Mouse (Mus musculus) MEL (cell line): ENCODE data around the gene G6pc. TPM values are rescaled to one million over a fixed set of nuclear protein-coding genes. Genes with fewer than 3 reads are reported as not detected.

Experiments
- DNase-seq: peaks from one replicate; pipeline ENCODE4 v3.0.0; 2011; ENCODE audit warnings: low read depth, low spot score
- H3K27ac ChIP-seq: 2 replicates; pipeline ENCODE4 v1.5.1; 2012; ENCODE audit warnings: low read depth, mild to moderate bottlenecking, control low read depth, low read length, moderate library complexity; ENCODE audit not compliant: control insufficient read depth
- H3K27me3 ChIP-seq, 2 experiments: fragments of 150-350 bp in 1 of 2; sonication (generic) in 1 of 2; 2 replicates each; pipeline ENCODE4 v1.6.1; 2012; ENCODE audit warnings: low read length in 2 of 2, mild to moderate bottlenecking in 2 of 2, improper control_type of control experiment in 1 of 2, moderate library complexity in 1 of 2; ENCODE audit not compliant: insufficient read depth in 2 of 2, control insufficient read depth in 1 of 2
- H3K36me3 ChIP-seq, 2 experiments: 2 replicates each; pipeline ENCODE4 v1.6.1; 2012 to 2014; ENCODE audit warnings: low read length in 2 of 2, improper control_type of control experiment in 1 of 2, inconsistent platforms in 1 of 2, mild to moderate bottlenecking in 1 of 2; ENCODE audit not compliant: insufficient read depth in 2 of 2, control insufficient read depth in 1 of 2
- H3K4me1 ChIP-seq, 2 experiments: fragments of 150-350 bp in 1 of 2; sonication (generic) in 1 of 2; 2 replicates each; pipeline ENCODE4 v1.6.1; 2012; ENCODE audit warnings: low read length in 2 of 2, improper control_type of control experiment in 1 of 2, mild to moderate bottlenecking in 1 of 2; ENCODE audit not compliant: insufficient read depth in 2 of 2, control insufficient read depth in 1 of 2
- H3K4me3 ChIP-seq, 2 experiments: fragments of 150-350 bp in 1 of 2; sonication (generic) in 1 of 2; 2 replicates each; pipeline ENCODE4 v1.5.1; 2012; ENCODE audit warnings: low read depth in 2 of 2, low read length in 2 of 2, mild to moderate bottlenecking in 2 of 2, moderate library complexity in 2 of 2, control low read depth in 1 of 2, improper control_type of control experiment in 1 of 2; ENCODE audit not compliant: control insufficient read depth in 1 of 2, insufficient read depth in 1 of 2
- H3K79me2 ChIP-seq: 2 replicates; pipeline ENCODE4 v1.6.1; 2012; ENCODE audit warnings: mild to moderate bottlenecking, low read length, moderate library complexity; ENCODE audit not compliant: control insufficient read depth, poor library complexity, insufficient read depth
- H3K9ac ChIP-seq: 2 replicates; pipeline ENCODE4 v1.6.1; 2012; ENCODE audit warnings: low read depth, mild to moderate bottlenecking, control low read depth, low read length, moderate library complexity; ENCODE audit not compliant: control insufficient read depth, poor library complexity, severe bottlenecking
- H3K9me3 ChIP-seq: fragments of 150-350 bp; sonication (generic); replicated peaks from 2 replicates; pipeline ENCODE4 v1.6.1; 2012; ENCODE audit warnings: mild to moderate bottlenecking, low read length, improper control_type of control experiment, moderate library complexity; ENCODE audit not compliant: insufficient read depth
- ELF1 ChIP-seq: IDR thresholded peaks from 2 replicates; pipeline ENCODE4 v1.6.1; 2014; ENCODE audit warnings: low read depth, mild to moderate bottlenecking, inconsistent platforms, low read length, improper control_type of control experiment, moderate library complexity
- EP300 ChIP-seq, 2 experiments: IDR thresholded peaks; 2 replicates each; pipeline ENCODE4 v1.6.1; 2011; ENCODE audit warnings: improper control_type of control experiment in 2 of 2, low read length in 2 of 2, low read depth in 1 of 2, mild to moderate bottlenecking in 1 of 2
- ETS1 ChIP-seq: IDR thresholded peaks from 2 replicates; pipeline ENCODE4 v1.6.1; 2012; ENCODE audit warnings: low read depth, mild to moderate bottlenecking, inconsistent platforms, low read length, improper control_type of control experiment, moderate library complexity
- GABPA ChIP-seq: IDR thresholded peaks from 2 replicates; pipeline ENCODE4 v1.6.1; 2012; ENCODE audit warnings: low read depth, mild to moderate bottlenecking, inconsistent platforms, low read length, improper control_type of control experiment, moderate library complexity
- GATA1 ChIP-seq: IDR thresholded peaks from 2 replicates; pipeline ENCODE4 v1.6.1; 2011; ENCODE audit warnings: low read depth, low read length, improper control_type of control experiment
- JUND ChIP-seq: IDR thresholded peaks from 2 replicates; pipeline ENCODE4 v1.6.1; 2011; ENCODE audit warnings: low read depth, mild to moderate bottlenecking, improper control_type of control experiment, low read length
- KAT2A ChIP-seq: conservative IDR thresholded peaks from 2 replicates; pipeline ENCODE4 v1.6.1; 2012; ENCODE audit warnings: low read depth, low read length, improper control_type of control experiment, inconsistent platforms
- MAFK ChIP-seq: IDR thresholded peaks from 2 replicates; pipeline ENCODE4 v1.6.1; 2011; ENCODE audit warnings: low read depth, mild to moderate bottlenecking, low read length, improper control_type of control experiment, borderline replicate concordance
- MAX ChIP-seq: IDR thresholded peaks from 2 replicates; pipeline ENCODE4 v1.6.1; 2011; ENCODE audit warnings: low read length, improper control_type of control experiment
- MAZ ChIP-seq: IDR thresholded peaks from 2 replicates; pipeline ENCODE4 v1.6.1; 2012; ENCODE audit warnings: low read depth, mild to moderate bottlenecking, inconsistent platforms, low read length, improper control_type of control experiment
- MYB ChIP-seq: IDR thresholded peaks from 2 replicates; pipeline ENCODE4 v1.6.1; 2011; ENCODE audit warnings: mild to moderate bottlenecking, low read depth, low read length, improper control_type of control experiment
- MYC ChIP-seq: IDR thresholded peaks from 2 replicates; pipeline ENCODE4 v1.6.1; 2011; ENCODE audit warnings: low read depth, mild to moderate bottlenecking, low read length, improper control_type of control experiment, moderate library complexity
- NELFE ChIP-seq: IDR thresholded peaks from 2 replicates; pipeline ENCODE4 v1.6.1; 2011; ENCODE audit warnings: low read depth, low read length, improper control_type of control experiment
- POLR2AphosphoS2 ChIP-seq: IDR thresholded peaks from 2 replicates; pipeline ENCODE4 v1.6.1; 2011; ENCODE audit warnings: low read length, improper control_type of control experiment
- POLR2AphosphoS5 ChIP-seq: IDR thresholded peaks from 2 replicates; pipeline ENCODE4 v1.6.1; 2012; ENCODE audit warnings: low read depth, borderline replicate concordance, mild to moderate bottlenecking, inconsistent platforms, low read length, moderate library complexity, mixed read lengths
- RAD21 ChIP-seq: IDR thresholded peaks from 2 replicates; pipeline ENCODE4 v1.6.1; 2011; ENCODE audit warnings: mild to moderate bottlenecking, low read depth, low read length, improper control_type of control experiment
- RCOR1 ChIP-seq: IDR thresholded peaks from 2 replicates; pipeline ENCODE4 v1.6.1; 2012; ENCODE audit warnings: low read depth, mild to moderate bottlenecking, inconsistent platforms, low read length, improper control_type of control experiment
- SIN3A ChIP-seq: IDR thresholded peaks from 2 replicates; pipeline ENCODE4 v1.6.1; 2012; ENCODE audit warnings: low read length, improper control_type of control experiment, inconsistent platforms
- SMC3 ChIP-seq: IDR thresholded peaks from 2 replicates; pipeline ENCODE4 v1.6.1; 2011; ENCODE audit warnings: low read depth, low read length, improper control_type of control experiment
- TAL1 ChIP-seq: IDR thresholded peaks from 2 replicates; pipeline ENCODE4 v1.6.1; 2012; ENCODE audit warnings: mild to moderate bottlenecking, inconsistent platforms, low read length, moderate library complexity, mixed read lengths
- TCF12 ChIP-seq: IDR thresholded peaks from 2 replicates; pipeline ENCODE4 v1.6.1; 2014; ENCODE audit warnings: low read depth, mild to moderate bottlenecking, inconsistent platforms, low read length, improper control_type of control experiment, moderate library complexity
- USF2 ChIP-seq, 2 experiments: IDR thresholded peaks; 2 replicates each; pipeline ENCODE4 v1.6.1; 2011 to 2012; ENCODE audit warnings: improper control_type of control experiment in 2 of 2, low read length in 2 of 2, borderline replicate concordance in 1 of 2, inconsistent platforms in 1 of 2, low read depth in 1 of 2, mild to moderate bottlenecking in 1 of 2; ENCODE audit not compliant: insufficient read depth in 1 of 2
- ZC3H11A ChIP-seq: IDR thresholded peaks from 2 replicates; pipeline ENCODE4 v1.6.1; 2012; ENCODE audit warnings: low read depth, mild to moderate bottlenecking, inconsistent platforms, low read length, improper control_type of control experiment
- ZNF384 ChIP-seq: IDR thresholded peaks from 2 replicates; pipeline ENCODE4 v1.6.1; 2012; ENCODE audit warnings: low read depth, mild to moderate bottlenecking, inconsistent platforms, low read length, improper control_type of control experiment
- polyA plus RNA-seq, 2 experiments: library from polyadenylated mRNA; stranded (reverse) in 1 of 2; unstranded in 1 of 2; fragments of >175 nt in 1 of 2; fragments of >200 nt in 1 of 2; gene quantifications; 2 replicates each; pipeline versions ENCODE4 v1.2.1 to v1.2.4; 2012; ENCODE audit warnings: low replicate concordance in 2 of 2, low read depth in 1 of 2; ENCODE audit not compliant: insufficient read length in 2 of 2, insufficient read depth in 1 of 2, missing spikeins in 1 of 2
- total RNA-seq: library from RNA; depleted of rRNA; stranded (reverse); fragments of 300-350 nt; gene quantifications from 2 replicates; pipeline ENCODE4 v1.2.3, GENCODE M21; 2012

Gene G6pc
- total and polyA plus RNA-seq, 3 experiments, result not detected

DNA sequence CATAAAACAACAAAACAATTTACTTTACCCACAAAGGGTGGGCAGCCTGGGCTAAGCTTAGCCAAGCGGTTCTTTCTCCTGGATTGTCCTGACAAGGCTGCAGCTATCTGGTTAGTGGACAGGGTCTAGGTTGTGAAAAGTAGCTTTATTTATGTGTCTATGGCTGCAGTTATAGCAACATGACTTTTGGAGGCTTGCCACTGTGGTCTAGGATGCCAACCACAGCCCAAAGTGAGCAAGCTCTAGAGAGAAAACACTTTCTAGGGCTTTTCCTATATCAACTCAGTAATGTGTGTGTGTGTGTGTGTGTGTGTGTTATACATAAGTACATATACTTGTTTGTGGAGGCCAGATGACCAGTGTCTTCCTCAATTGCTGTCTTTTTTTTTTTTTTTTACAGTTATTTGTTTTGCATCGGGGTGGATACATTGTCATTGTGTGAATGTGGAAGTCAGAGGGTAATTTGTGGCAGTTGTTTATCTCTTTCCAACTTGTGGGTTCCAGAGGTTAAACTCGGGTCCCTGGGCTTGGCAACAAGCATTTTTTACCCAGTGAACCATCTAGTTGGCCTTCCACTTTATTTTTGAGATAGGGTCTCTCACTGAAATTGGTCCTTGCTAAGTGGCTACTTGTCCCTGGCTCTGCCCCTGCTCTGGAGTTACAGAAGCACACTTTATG, 9.7 kb upstream of the G6pc start:
- H3K4me1 ChIP-seq, result peaks cover 11 to 14% of the 10 kb centered on the region in 2 experiments
- H3K4me3 ChIP-seq, result no peak overlapping the region
- DNase-seq, result peak; percentile 84
- H3K27me3 ChIP-seq, result peaks cover 0 to 8% of the 10 kb centered on the region in 2 experiments; a peak in 3 of 4 replicates
- H3K9ac ChIP-seq, result no peak overlapping the region
- no peaks in the 10 kb centered on the region for H3K79me2 ChIP-seq
- H3K9me3 ChIP-seq, result no peaks in the 10 kb centered on the region
- TF ChIP-seq TCF12, result peak; percentile 75; the same call in 1 of the 2 replicates
- peak; percentile 52; the same call in 1 of the 2 replicates for TF ChIP-seq MYB
- peak; percentile 25 for TF ChIP-seq SIN3A
- TF ChIP-seq RCOR1, result peak; percentile 79
- TF ChIP-seq ZNF384, result peak; percentile 95
- TF ChIP-seq EP300 (IDR thresholded peaks at IDR 0.05; ENCODE audit: low read depth in 1 of 2, low read length in 2 of 2), result peak; percentile 50 to 80
- no peak for TF ChIP-seq JUND
- TF ChIP-seq GATA1, result peak; percentile 75
- peak; percentile 21; the same call in 1 of the 2 replicates for TF ChIP-seq TAL1
- no peak for TF ChIP-seq MAZ
- no peak for TF ChIP-seq ZC3H11A
- TF ChIP-seq ETS1, result peak; percentile 43; the same call in 1 of the 2 replicates
- peaks cover 0 to 10% of the 10 kb centered on the region in 2 experiments; a peak in 2 of 4 replicates for H3K36me3 ChIP-seq
- no peak overlapping the region for H3K27ac ChIP-seq

DNA sequence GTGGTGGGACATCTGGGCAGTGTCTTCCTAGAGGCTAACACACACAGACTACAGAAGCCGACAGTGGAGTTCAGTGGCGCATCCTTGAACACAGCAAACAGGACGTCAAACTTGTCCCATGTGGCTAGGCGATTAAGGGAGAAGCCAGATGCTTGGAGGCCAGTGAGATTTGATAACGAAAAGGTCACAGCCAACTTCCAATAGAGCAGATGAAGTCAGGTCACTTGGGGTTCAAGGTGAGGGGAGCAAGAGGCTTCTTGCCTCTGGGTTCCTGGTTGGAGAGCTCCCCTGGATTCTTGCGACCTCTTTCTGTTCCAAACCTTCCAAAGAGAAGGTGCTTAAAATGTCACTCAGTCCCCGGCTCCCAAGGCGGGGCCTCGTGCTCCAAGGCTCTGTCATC, 7.6 kb upstream of the G6pc start:
- no peak overlapping the region for H3K4me3 ChIP-seq
- peaks cover 0 to 15% of the 10 kb centered on the region in 2 experiments; a peak in 2 of 4 replicates for H3K36me3 ChIP-seq
- H3K9me3 ChIP-seq, result no peaks in the 10 kb centered on the region
- no peak overlapping the region for H3K27ac ChIP-seq
- H3K79me2 ChIP-seq, result no peaks in the 10 kb centered on the region
- peaks cover 16 to 21% of the 10 kb centered on the region in 2 experiments for H3K4me1 ChIP-seq
- no peak overlapping the region for H3K9ac ChIP-seq
- 0 out of 4 replicates have a peak, but pooled peaks cover 0 to 3% of the 10 kb centered on the region in 2 experiments for H3K27me3 ChIP-seq
- DNase-seq, result no peak
- TF ChIP-seq KAT2A, result no peak
- TF ChIP-seq ELF1, result no peak
- TF ChIP-seq SIN3A, result no peak
- TF ChIP-seq GABPA, result no peak
- TF ChIP-seq MAFK, result no peak
- no peak for TF ChIP-seq EP300 (IDR thresholded peaks at IDR 0.05; ENCODE audit: low read depth in 1 of 2, low read length in 2 of 2)
- TF ChIP-seq MYC, result no peak
- TF ChIP-seq RAD21, result no peak
- no peak for TF ChIP-seq NELFE
- TF ChIP-seq SMC3, result no peak
- TF ChIP-seq USF2 (IDR thresholded peaks at IDR 0.05; ENCODE audit: borderline replicate concordance in 1 of 2, insufficient read depth in 1 of 2, low read depth in 1 of 2, low read length in 2 of 2), result no peak
- TF ChIP-seq MAX, result no peak
- TF ChIP-seq POLR2AphosphoS2, result no peak
- TF ChIP-seq ETS1, result no peak
- no peak for TF ChIP-seq POLR2AphosphoS5
